Mouse (Mus musculus) forebrain, embryonic 15.5 days (tissue): ENCODE results near the gene 2410004B18Rik. TPM values are rescaled to one million over a fixed set of nuclear protein-coding genes. Genes with fewer than 3 reads are reported as not detected.
A peak's percentile ranks its signal among the peaks of the same experiment; 100 is the strongest.

Experiments used
- ATAC-seq: fragments of 200-750 bp; cut with Nextera tagmentation; replicated peaks from 2 replicates; pipeline ENCODE4 v1.8.0; 2017; ENCODE audit warnings: mild to moderate bottlenecking, moderate TSS enrichment, moderate library complexity
- H3K27ac ChIP-seq: fragments of 300-500 bp; sonication (generic); replicated peaks from 2 replicates; pipeline ENCODE4 v1.5.1; 2015; ENCODE audit warnings: mild to moderate bottlenecking, inconsistent platforms
- H3K27me3 ChIP-seq: fragments of 300-500 bp; sonication (generic); 2 replicates; pipeline ENCODE4 v1.6.1; 2015; ENCODE audit warnings: inconsistent platforms
- H3K36me3 ChIP-seq: fragments of 300-500 bp; sonication (generic); 2 replicates; pipeline ENCODE4 v1.6.1; 2015; ENCODE audit warnings: mild to moderate bottlenecking, inconsistent platforms
- H3K4me1 ChIP-seq: fragments of 300-500 bp; sonication (generic); 2 replicates; pipeline ENCODE4 v1.6.1; 2015; ENCODE audit warnings: inconsistent platforms
- H3K4me2 ChIP-seq: fragments of 300-500 bp; sonication (generic); replicated peaks from 2 replicates; pipeline ENCODE4 v1.6.1; 2015; ENCODE audit warnings: mild to moderate bottlenecking, inconsistent platforms
- H3K4me3 ChIP-seq: fragments of 300-500 bp; sonication (generic); 2 replicates; pipeline ENCODE4 v1.5.1; 2015; ENCODE audit warnings: mild to moderate bottlenecking, inconsistent platforms
- H3K9ac ChIP-seq: fragments of 300-500 bp; sonication (generic); replicated peaks from 2 replicates; pipeline ENCODE4 v1.6.1; 2015; ENCODE audit warnings: mild to moderate bottlenecking, inconsistent platforms
- H3K9me3 ChIP-seq: fragments of 300-500 bp; sonication (generic); 2 replicates; pipeline ENCODE4 v1.6.1; 2016; ENCODE audit warnings: inconsistent platforms
- WGBS: fragments of 180-500 bp; shearing (Covaris S2); methylation state at CpG from one replicate; pipeline ENCODE4 v1.1.7; 2015; ENCODE audit warnings: mixed read lengths; 5-methylcytosine and 5-hydroxymethylcytosine counted together
- polyA plus RNA-seq: library from polyadenylated mRNA; unstranded; fragments of >200 nt; fragmentation: Nextera tagmentation; extraction: Ambion mirVana; gene quantifications from 2 replicates; pipeline ENCODE4 v1.2.1, GENCODE M21; 2015

Gene 2410004B18Rik
- polyA plus RNA-seq: 71.1 and 80.1 TPM in 2 replicates

- Histone ChIP-seq H3K9me3 (no peaks in the 10 kb centered on the region), H3K9ac (peak within 1 kb of the TSS; percentile 97), H3K4me2 (peak within 1 kb of the TSS; percentile 81), H3K4me1 (peaks cover 32% of the 10 kb centered on the region), H3K27me3 (no peaks in the 10 kb centered on the region), H3K27ac (peak within 1 kb of the TSS; percentile 84), H3K4me3 (peak within 1 kb of the TSS; percentile 97), H3K36me3 (peaks cover 16% of the 10 kb centered on the region)
- WGBS: 1% methylated on average over 68 of the region's 70 CpGs
- ATAC-seq: peak; percentile 96
These were observed at the start of gene 2410004B18Rik for GRCm38 (mm10) chr3:145937505-145938404. 2410004B18Rik (plus strand) TSS chr3:145938014.

- no peak overlapping the region for H3K4me2 ChIP-seq
- no peak overlapping the region for H3K4me3 ChIP-seq
- H3K27ac ChIP-seq: peak overlapping the region; percentile 83
- H3K9me3 ChIP-seq: no peaks in the 10 kb centered on the region
- no peaks in the 10 kb centered on the region for H3K27me3 ChIP-seq
- H3K36me3 ChIP-seq: 0 out of 2 replicates have a peak, but pooled peaks cover 3% of the 10 kb centered on the region
- WGBS: 11% methylated on average over 18 of the region's 18 CpGs
- H3K4me1 ChIP-seq: peaks cover 45% of the 10 kb centered on the region
- peak; percentile 92 for ATAC-seq
- H3K9ac ChIP-seq: no peak overlapping the region
These were observed 47.3 kb upstream of the 2410004B18Rik start for GRCm38 (mm10) chr3:145890346-145891132.

- WGBS: 81% methylated on average over 3 of the region's 3 CpGs
- H3K27ac ChIP-seq: peak overlapping the region; percentile 83
- H3K9me3 ChIP-seq: no peaks in the 10 kb centered on the region
These were observed 45.4 kb upstream of the 2410004B18Rik start for GRCm38 (mm10) chr3:145892451-145892850.

GRCm38 (mm10) chr3:145894131-145894530 lies 43.7 kb upstream of the 2410004B18Rik start:
- no peaks in the 10 kb centered on the region for H3K9me3 ChIP-seq
- H3K4me3 ChIP-seq: no peak overlapping the region
- H3K4me2 ChIP-seq: no peak overlapping the region
- no peaks in the 10 kb centered on the region for H3K27me3 ChIP-seq
- peaks cover 35% of the 10 kb centered on the region for H3K4me1 ChIP-seq
- 0 out of 2 replicates have a peak, but pooled peaks cover 3% of the 10 kb centered on the region for H3K36me3 ChIP-seq
- no peak overlapping the region for H3K27ac ChIP-seq
- no peak for ATAC-seq
- H3K9ac ChIP-seq: no peak overlapping the region
- 43% methylated on average over 12 of the region's 12 CpGs for WGBS

More at GRCm38 (mm10) chr3:145892451-145892850, 45.4 kb upstream of the 2410004B18Rik start:
- Histone ChIP-seq H3K4me3 (no peak overlapping the region), H3K4me1 (peaks cover 34% of the 10 kb centered on the region), H3K4me2 (no peak overlapping the region), H3K27me3 (no peaks in the 10 kb centered on the region), H3K36me3 (0 out of 2 replicates have a peak, but pooled peaks cover 3% of the 10 kb centered on the region), H3K9ac (no peak overlapping the region)
- ATAC-seq: no peak

- 73% methylated on average over 11 of the region's 11 CpGs for WGBS
These were observed 40.1 kb upstream of the 2410004B18Rik start for GRCm38 (mm10) chr3:145897749-145898148.

GRCm38 (mm10) chr3:145899832-145900231 lies 38.0 kb upstream of the 2410004B18Rik start:
- Histone ChIP-seq H3K36me3 (no peaks in the 10 kb centered on the region), H3K27ac (no peak overlapping the region), H3K27me3 (no peaks in the 10 kb centered on the region), H3K9me3 (no peaks in the 10 kb centered on the region), H3K4me2 (no peak overlapping the region), H3K4me1 (peaks cover 18% of the 10 kb centered on the region), H3K4me3 (no peak overlapping the region), H3K9ac (no peak overlapping the region)
- WGBS: 63% methylated on average over 8 of the region's 8 CpGs
- ATAC-seq: peak; percentile 23; the same call in 1 of the 2 replicates

More at GRCm38 (mm10) chr3:145897749-145898148, 40.1 kb upstream of the 2410004B18Rik start:
- no peaks in the 10 kb centered on the region for H3K36me3 ChIP-seq
- no peak overlapping the region for H3K4me2 ChIP-seq
- H3K27me3 ChIP-seq: no peaks in the 10 kb centered on the region
- no peak overlapping the region for H3K27ac ChIP-seq
- no peak overlapping the region for H3K9ac ChIP-seq
- ATAC-seq: no peak
- H3K4me3 ChIP-seq: no peak overlapping the region
- no peaks in the 10 kb centered on the region for H3K9me3 ChIP-seq
- peaks cover 24% of the 10 kb centered on the region for H3K4me1 ChIP-seq

- H3K36me3 ChIP-seq: no peaks in the 10 kb centered on the region
- H3K27ac ChIP-seq: no peak overlapping the region
- no peak overlapping the region for H3K4me3 ChIP-seq
- no peak overlapping the region for H3K9ac ChIP-seq
- H3K9me3 ChIP-seq: no peaks in the 10 kb centered on the region
- H3K4me2 ChIP-seq: no peak overlapping the region
- ATAC-seq: no peak; the same call in 1 of the 2 replicates
- no peaks in the 10 kb centered on the region for H3K27me3 ChIP-seq
- H3K4me1 ChIP-seq: peaks cover 23% of the 10 kb centered on the region
- 36% methylated on average over 8 of the region's 8 CpGs for WGBS
These were observed 34.3 kb upstream of the 2410004B18Rik start for GRCm38 (mm10) chr3:145903530-145903929.

- Histone ChIP-seq H3K9me3 (no peaks in the 10 kb centered on the region), H3K27me3 (no peaks in the 10 kb centered on the region), H3K4me2 (peak overlapping the region; percentile 9; the same call in 1 of the 2 replicates), H3K9ac (no peak overlapping the region), H3K27ac (no peak overlapping the region), H3K4me3 (no peak overlapping the region), H3K4me1 (peaks cover 9% of the 10 kb centered on the region), H3K36me3 (no peaks in the 10 kb centered on the region)
- WGBS: 46% methylated on average over 22 of the region's 22 CpGs
- peak; percentile 65 for ATAC-seq
These were observed 32.7 kb upstream of the 2410004B18Rik start for GRCm38 (mm10) chr3:145904850-145905776.

GRCm38 (mm10) chr3:145906582-145906981 lies 31.2 kb upstream of the 2410004B18Rik start:
- H3K36me3 ChIP-seq: no peaks in the 10 kb centered on the region
- WGBS: 88% methylated on average over 9 of the region's 9 CpGs
- H3K27ac ChIP-seq: no peak overlapping the region
- H3K4me1 ChIP-seq: peaks cover 8% of the 10 kb centered on the region
- H3K4me2 ChIP-seq: no peak overlapping the region
- H3K4me3 ChIP-seq: no peak overlapping the region
- no peak for ATAC-seq
- no peaks in the 10 kb centered on the region for H3K9me3 ChIP-seq
- no peaks in the 10 kb centered on the region for H3K27me3 ChIP-seq
- no peak overlapping the region for H3K9ac ChIP-seq

- ATAC-seq: no peak
- Histone ChIP-seq H3K9ac (no peak overlapping the region), H3K9me3 (no peaks in the 10 kb centered on the region), H3K27ac (no peak overlapping the region), H3K36me3 (no peaks in the 10 kb centered on the region), H3K4me3 (no peak overlapping the region), H3K4me1 (no peaks in the 10 kb centered on the region), H3K27me3 (no peaks in the 10 kb centered on the region), H3K4me2 (no peak overlapping the region)
- WGBS: 84% methylated on average over 7 of the region's 7 CpGs
These were observed 25.3 kb upstream of the 2410004B18Rik start for GRCm38 (mm10) chr3:145912512-145912911.

- Histone ChIP-seq H3K4me1 (no peaks in the 10 kb centered on the region), H3K9ac (no peak overlapping the region), H3K27me3 (no peaks in the 10 kb centered on the region), H3K9me3 (no peaks in the 10 kb centered on the region), H3K4me2 (no peak overlapping the region), H3K4me3 (no peak overlapping the region), H3K36me3 (no peaks in the 10 kb centered on the region), H3K27ac (no peak overlapping the region)
- ATAC-seq: no peak
- WGBS: 82% methylated on average over 6 of the region's 6 CpGs
These were observed 24.6 kb upstream of the 2410004B18Rik start for GRCm38 (mm10) chr3:145913263-145913662.
